Mouse (Mus musculus): ENCODE measurements around the gene Spred1. TPM values are rescaled to one million over a fixed set of nuclear protein-coding genes. Genes with fewer than 3 reads are reported as not detected.

Gene Spred1
- polyA plus RNA-seq (2015; fragmentation: Nextera tagmentation; extraction: Ambion mirVana): 14.4 and 15.1 TPM in 2 replicates

DNA sequence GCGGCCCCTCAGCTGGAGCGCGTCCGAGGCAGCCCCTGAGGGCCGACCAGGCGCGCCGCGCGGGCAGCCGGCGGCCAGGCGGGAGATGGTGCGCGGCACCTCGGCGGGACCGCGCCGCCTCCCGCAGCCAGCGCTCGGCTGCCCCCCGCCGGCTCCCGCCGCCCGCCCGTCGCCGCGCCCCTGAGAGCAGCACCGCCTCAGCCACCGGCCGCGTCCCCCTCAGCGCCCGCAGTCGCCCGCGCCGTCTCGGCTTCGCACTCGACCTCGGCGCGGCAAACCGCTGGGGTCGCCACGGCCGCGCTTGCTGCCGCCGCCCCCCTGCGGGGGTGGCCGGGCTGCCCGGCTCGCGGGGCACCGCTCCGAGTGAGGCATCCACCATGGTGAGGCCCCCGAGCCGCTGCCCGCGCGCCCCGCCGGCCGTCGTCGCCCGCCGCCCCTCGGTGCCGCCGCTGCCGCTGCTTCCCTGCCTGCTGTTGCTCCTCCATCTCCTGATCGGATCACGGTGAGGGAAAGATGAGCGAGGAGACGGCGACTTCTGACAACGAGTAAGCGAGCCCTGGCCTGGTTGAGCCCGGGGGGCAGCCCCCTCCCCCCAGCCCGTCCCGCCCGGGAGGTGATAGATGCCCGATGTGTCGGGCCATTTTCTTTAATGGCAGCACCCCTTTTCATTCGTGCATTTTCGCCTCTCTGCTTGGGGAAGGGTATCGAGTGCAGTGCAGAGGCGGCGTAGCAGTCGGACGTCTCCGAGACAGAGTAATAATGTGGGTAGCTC, at the start of gene Spred1:
Spred1 (plus strand) TSS at position 163 of the 772 bp plus-strand sequence.
- Histone ChIP-seq H3K36me3 (no peaks in the 10 kb centered on the region), H3K9ac (peak within 1 kb of the TSS; percentile 93), H3K4me2 (peak within 1 kb of the TSS; percentile 74), H3K9me3 (no peaks in the 10 kb centered on the region), H3K27me3 (replicated peaks) (no peaks in the 10 kb centered on the region), H3K4me1 (peaks cover 9% of the 10 kb centered on the region; the same call in 1 of the 2 replicates), H3K4me3 (replicated peaks) (peak within 1 kb of the TSS; percentile 94), H3K27ac (peak within 1 kb of the TSS; percentile 99)
- whole genome bisulfite sequencing: under 1% methylated on average over 50 of the region's 99 CpGs
- peak; percentile 25 for ATAC-seq (ENCODE audit: insufficient read depth, low FRiP score, low read depth)

DNA sequence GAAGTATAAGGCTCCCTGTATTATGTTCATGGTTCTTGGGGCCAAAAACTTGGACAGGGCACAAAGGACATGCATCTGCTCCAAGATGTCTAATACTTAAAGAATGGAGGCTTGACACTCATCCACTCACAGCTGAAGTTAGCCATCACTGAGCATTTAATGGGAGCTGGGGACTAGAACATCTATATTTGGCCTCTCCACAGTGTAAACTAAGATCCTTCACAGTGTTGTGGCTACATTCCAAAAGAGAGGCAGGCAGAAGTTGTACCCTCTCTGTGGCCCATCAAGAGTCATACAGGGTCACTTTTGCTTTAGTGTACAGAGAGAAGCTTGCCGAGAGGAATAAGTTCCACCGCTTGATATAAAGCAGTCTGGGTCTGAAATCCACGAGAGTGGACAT, 49.6 kb upstream of the Spred1 start:
- H3K4me1 ChIP-seq: no peaks in the 10 kb centered on the region
- H3K36me3 ChIP-seq: no peaks in the 10 kb centered on the region
- no peak overlapping the region for H3K4me2 ChIP-seq
- H3K9me3 ChIP-seq: no peaks in the 10 kb centered on the region
- no peaks in the 10 kb centered on the region for H3K27me3 ChIP-seq (replicated peaks)
- H3K4me3 ChIP-seq (replicated peaks): no peak overlapping the region
- no peak for ATAC-seq (ENCODE audit: insufficient read depth, low FRiP score, low read depth)
- no peak overlapping the region for H3K27ac ChIP-seq
- WGBS: 77% methylated on average over 3 of the region's 3 CpGs
- no peak overlapping the region for H3K9ac ChIP-seq

DNA sequence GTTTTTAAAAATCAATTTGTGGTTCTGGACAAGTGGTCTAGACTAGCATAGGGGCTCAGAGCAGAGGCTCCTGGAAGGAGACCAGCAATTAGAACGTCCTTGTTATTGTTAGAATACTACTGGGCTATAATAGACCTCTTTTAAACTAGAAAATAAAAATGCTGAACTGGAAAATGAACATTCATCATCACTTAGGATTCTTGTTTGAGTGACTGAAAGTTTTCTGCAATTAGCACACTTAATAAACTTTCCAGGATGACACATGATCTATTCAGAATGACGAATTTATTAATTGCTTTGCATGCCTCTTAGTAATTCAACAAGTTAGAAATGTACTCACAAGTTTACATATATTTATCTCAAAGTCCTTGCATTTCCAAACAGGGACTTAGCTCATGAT, 42.5 kb upstream of the Spred1 start:
- WGBS: 49% methylated on average over 2 of the region's 2 CpGs
- no peak for ATAC-seq (ENCODE audit: insufficient read depth, low FRiP score, low read depth)
- Histone ChIP-seq H3K4me3 (replicated peaks) (no peak overlapping the region), H3K9ac (no peak overlapping the region), H3K36me3 (no peaks in the 10 kb centered on the region), H3K27ac (no peak overlapping the region), H3K4me2 (no peak overlapping the region), H3K9me3 (no peaks in the 10 kb centered on the region), H3K4me1 (no peaks in the 10 kb centered on the region), H3K27me3 (replicated peaks) (no peaks in the 10 kb centered on the region)

DNA sequence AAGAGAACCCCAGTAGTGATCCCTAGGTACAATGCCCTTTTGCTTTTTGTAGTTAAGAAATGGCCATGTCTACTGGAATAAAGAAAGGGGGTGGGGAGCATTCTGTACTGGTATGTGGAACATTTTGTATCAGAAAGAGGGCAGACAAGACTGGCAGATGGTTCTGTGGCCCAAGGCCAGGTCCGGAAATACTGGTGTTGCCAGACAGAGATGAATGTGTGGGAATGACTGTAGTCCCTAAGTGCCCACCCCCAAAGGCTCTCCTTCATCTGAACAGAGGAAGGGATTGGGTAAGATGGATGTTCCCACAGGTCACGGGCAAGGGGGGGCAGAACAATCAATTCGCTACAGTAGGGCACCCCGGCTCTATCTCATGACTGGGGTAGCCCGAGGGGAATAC, 41.6 kb upstream of the Spred1 start:
- ATAC-seq (ENCODE audit: insufficient read depth, low FRiP score, low read depth): no peak
- 83% methylated on average over 5 of the region's 5 CpGs for WGBS

DNA sequence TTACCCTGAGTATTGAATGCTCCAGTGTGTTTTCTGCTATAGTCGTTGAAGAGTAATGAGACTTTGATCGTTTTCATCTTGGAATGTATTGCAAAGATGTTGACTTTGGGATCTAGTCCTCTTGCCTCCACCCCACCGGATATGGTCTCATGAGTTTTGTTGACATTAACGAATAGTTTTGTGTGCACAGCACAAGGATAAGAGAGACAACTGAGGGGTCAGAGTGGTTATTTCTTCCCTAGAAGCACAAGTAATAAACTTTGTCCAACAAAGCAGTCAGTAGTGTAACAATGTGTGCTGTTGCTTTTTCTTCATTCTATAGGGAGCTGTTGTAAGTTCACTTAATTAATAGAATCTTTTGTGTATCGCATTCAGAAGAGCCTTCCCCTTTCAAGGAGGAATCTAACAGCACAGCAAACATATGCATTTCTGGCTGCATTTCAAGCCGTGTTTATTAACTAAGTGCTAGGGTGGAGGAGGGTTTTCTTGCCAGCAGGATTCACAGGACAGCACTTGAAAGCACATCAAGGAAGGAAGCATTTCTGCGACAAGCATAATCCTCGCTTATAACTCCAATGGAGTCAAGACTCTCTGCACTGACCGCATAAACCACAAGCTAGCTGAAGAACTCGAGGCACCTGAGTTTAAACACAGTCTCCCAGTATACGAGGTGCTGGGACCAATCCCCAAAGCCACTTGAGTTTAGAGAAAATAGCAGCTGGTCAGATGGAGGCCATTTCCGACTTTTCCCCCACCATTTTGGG, 35.0 kb upstream of the Spred1 start:
- H3K27me3 ChIP-seq (replicated peaks): no peaks in the 10 kb centered on the region
- no peaks in the 10 kb centered on the region for H3K9me3 ChIP-seq
- H3K36me3 ChIP-seq: no peaks in the 10 kb centered on the region
- peak overlapping the region; percentile 31 for H3K27ac ChIP-seq
- 0 out of 2 replicates have a peak, but pooled peaks cover 3% of the 10 kb centered on the region for H3K4me1 ChIP-seq
- ATAC-seq (ENCODE audit: insufficient read depth, low FRiP score, low read depth): no peak
- no peak overlapping the region for H3K4me2 ChIP-seq
- 42% methylated on average over 12 of the region's 12 CpGs for WGBS
- H3K4me3 ChIP-seq (replicated peaks): no peak overlapping the region
- no peak overlapping the region for H3K9ac ChIP-seq

More for the DNA sequence above, 41.6 kb upstream of the Spred1 start:
- Histone ChIP-seq H3K4me2 (no peak overlapping the region), H3K4me3 (replicated peaks) (no peak overlapping the region), H3K36me3 (no peaks in the 10 kb centered on the region), H3K4me1 (no peaks in the 10 kb centered on the region), H3K27me3 (replicated peaks) (no peaks in the 10 kb centered on the region), H3K9ac (no peak overlapping the region), H3K27ac (no peak overlapping the region), H3K9me3 (no peaks in the 10 kb centered on the region)

DNA sequence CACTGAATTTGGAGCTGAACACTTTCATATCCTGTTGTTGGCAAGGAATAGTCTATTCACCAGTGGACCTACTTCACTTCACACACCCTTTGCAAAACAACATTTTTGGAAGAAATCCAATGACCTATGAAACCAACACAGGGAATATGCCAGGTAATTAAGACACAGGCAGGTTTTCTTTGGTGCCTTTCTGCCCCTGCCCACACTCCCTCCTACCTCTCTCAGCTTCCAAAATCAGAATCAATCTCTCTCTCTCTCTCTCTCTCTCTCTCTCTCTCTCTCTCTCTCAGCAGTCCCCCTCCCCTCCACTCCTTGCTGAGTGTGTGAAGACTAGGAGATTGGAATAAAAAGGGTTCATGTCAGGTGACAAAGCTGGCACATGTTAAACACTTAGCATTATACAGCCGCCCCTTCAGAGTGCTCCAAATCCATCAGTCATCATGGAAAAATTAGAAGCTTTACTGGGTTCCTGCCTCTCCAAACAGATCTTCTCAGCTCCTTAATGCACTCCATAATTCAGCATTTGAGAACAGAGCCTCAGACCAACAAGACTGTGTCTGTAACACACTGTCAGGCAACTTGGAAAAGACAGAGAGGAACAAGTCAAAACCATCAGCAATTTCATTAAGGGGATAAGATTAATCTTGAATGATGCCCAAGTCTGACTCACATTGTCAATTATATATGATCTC, 34.3 kb upstream of the Spred1 start:
- Histone ChIP-seq H3K36me3 (no peaks in the 10 kb centered on the region), H3K27ac (peak overlapping the region; percentile 31), H3K4me1 (0 out of 2 replicates have a peak, but pooled peaks cover 3% of the 10 kb centered on the region), H3K4me3 (replicated peaks) (no peak overlapping the region), H3K27me3 (replicated peaks) (no peaks in the 10 kb centered on the region), H3K9ac (no peak overlapping the region), H3K4me2 (no peak overlapping the region), H3K9me3 (no peaks in the 10 kb centered on the region)
- no peak for ATAC-seq (ENCODE audit: insufficient read depth, low FRiP score, low read depth)
- WGBS: 57% methylated on average over 1 of the region's 1 CpGs

DNA sequence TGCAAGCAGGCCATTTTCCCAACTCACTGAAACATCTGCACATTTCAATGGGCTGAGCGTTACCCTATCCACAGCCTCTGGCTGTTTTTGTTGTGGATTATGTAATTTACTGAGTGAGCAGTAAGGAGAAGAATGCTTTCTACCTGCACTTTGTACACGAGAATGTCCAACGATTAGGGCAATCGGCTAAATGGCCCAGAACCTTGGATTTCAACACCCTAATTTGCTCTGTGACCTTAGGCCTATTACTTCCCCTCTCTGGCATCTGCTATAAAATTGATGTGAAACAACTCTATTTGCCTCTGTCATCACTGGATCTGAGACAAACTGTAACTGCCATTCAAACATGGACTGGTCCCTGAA, 33.7 kb upstream of the Spred1 start:
- Histone ChIP-seq H3K36me3 (no peaks in the 10 kb centered on the region), H3K27me3 (replicated peaks) (no peaks in the 10 kb centered on the region), H3K4me1 (0 out of 2 replicates have a peak, but pooled peaks cover 3% of the 10 kb centered on the region), H3K9ac (no peak overlapping the region), H3K4me2 (no peak overlapping the region), H3K9me3 (no peaks in the 10 kb centered on the region), H3K4me3 (replicated peaks) (no peak overlapping the region), H3K27ac (no peak overlapping the region)
- whole genome bisulfite sequencing: 69% methylated on average over 4 of the region's 4 CpGs
- no peak for ATAC-seq (ENCODE audit: insufficient read depth, low FRiP score, low read depth)

DNA sequence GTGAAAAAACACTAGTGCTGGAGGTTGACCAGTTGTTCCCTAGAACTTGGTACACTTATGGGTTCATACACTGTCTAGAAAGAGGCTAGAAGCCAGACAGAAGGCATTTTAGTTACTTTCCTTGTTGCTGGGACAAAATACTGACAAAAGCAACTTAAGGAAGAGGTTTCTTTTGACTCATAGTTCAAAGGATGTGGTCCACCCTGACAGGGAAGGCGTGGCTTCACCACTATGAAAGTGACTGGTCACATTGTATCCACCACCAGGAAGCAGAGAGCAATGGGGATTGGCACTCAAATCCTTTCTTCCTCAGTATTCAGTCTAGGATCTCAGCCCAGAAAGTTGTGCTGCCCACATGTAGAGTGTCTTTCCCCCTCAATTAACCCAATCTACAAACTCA, 31.7 kb upstream of the Spred1 start:
- Histone ChIP-seq H3K4me3 (replicated peaks) (no peak overlapping the region), H3K36me3 (no peaks in the 10 kb centered on the region), H3K27me3 (replicated peaks) (no peaks in the 10 kb centered on the region), H3K4me1 (0 out of 2 replicates have a peak, but pooled peaks cover 3% of the 10 kb centered on the region), H3K9me3 (no peaks in the 10 kb centered on the region), H3K4me2 (no peak overlapping the region), H3K27ac (no peak overlapping the region), H3K9ac (no peak overlapping the region)
- ATAC-seq (ENCODE audit: insufficient read depth, low FRiP score, low read depth): no peak
- WGBS: 64% methylated on average over 1 of the region's 1 CpGs

DNA sequence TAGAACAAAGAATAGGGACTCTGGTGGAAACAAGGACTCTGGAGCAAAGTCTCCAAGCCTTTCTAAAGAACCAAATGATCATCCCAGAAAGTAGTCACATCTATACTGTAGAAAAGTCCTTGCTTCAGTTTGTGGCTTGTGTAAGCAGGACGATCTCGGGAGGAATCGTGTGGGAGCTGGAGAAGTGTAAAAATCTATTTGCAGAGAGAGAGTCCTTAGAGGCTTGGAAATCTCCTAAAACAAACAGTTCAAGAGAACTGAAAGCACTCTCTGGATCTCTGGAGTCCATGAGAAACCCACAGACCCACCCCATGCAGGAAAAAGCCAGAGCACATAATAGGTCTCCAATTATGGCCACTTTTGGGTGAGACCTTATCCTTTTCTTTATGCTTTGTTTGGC, 31.1 kb upstream of the Spred1 start:
- no peak for ATAC-seq (ENCODE audit: insufficient read depth, low FRiP score, low read depth)
- H3K27ac ChIP-seq: no peak overlapping the region
- no peak overlapping the region for H3K4me2 ChIP-seq
- H3K36me3 ChIP-seq: no peaks in the 10 kb centered on the region
- no peaks in the 10 kb centered on the region for H3K27me3 ChIP-seq (replicated peaks)
- 0 out of 2 replicates have a peak, but pooled peaks cover 3% of the 10 kb centered on the region for H3K4me1 ChIP-seq
- 75% methylated on average over 3 of the region's 3 CpGs for WGBS
- H3K9me3 ChIP-seq: no peaks in the 10 kb centered on the region
- H3K9ac ChIP-seq: no peak overlapping the region
- H3K4me3 ChIP-seq (replicated peaks): no peak overlapping the region

DNA sequence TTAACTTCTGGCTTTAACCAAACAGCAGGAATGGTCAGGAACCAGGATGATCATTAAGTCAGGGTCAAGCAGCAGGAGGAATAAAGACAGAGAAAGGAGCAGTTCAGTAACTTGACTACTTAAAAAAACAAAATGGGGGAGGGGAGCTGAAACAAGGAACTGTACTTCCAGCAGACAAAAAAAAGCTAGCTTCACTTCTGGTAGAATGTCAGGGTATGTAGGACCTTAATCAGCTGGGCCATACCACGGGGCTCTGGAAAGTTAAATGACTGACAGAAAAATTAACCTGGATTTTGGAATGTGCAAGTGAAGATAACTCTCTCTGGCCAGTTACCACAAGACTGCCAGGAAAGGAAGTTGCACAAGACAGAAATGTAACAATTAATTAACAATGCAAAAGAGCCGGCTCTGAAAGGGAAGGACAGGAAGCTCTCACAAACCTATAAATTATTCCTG, 28.2 kb upstream of the Spred1 start:
- no peak for ATAC-seq (ENCODE audit: insufficient read depth, low FRiP score, low read depth)
- H3K27ac ChIP-seq: no peak overlapping the region
- H3K27me3 ChIP-seq (replicated peaks): no peaks in the 10 kb centered on the region
- H3K4me2 ChIP-seq: no peak overlapping the region
- no peak overlapping the region for H3K9ac ChIP-seq
- no peaks in the 10 kb centered on the region for H3K4me1 ChIP-seq
- H3K4me3 ChIP-seq (replicated peaks): no peak overlapping the region
- H3K36me3 ChIP-seq: no peaks in the 10 kb centered on the region
- no peaks in the 10 kb centered on the region for H3K9me3 ChIP-seq
- WGBS: 40% methylated on average over 2 of the region's 2 CpGs

DNA sequence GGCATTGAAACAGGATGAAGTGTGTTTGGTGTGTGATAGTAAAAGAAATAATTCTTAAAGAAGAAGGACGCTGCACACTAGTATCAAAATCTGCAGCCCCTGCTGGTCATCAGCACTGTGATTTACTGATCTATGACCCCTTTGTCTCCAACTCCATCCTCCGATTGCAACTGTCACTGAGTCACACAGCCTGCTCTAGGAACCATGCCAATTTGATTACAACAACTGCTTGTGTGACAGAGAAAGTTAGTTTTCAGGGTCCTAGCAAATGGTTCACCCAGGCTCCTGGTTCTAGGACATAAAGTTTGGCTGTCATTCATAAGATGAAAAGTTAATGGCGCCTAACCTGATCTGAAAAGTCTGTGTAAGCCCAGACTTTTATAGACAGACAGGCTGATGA, 25.7 kb upstream of the Spred1 start:
- no peaks in the 10 kb centered on the region for H3K27me3 ChIP-seq (replicated peaks)
- H3K36me3 ChIP-seq: no peaks in the 10 kb centered on the region
- no peak overlapping the region for H3K27ac ChIP-seq
- ATAC-seq (ENCODE audit: insufficient read depth, low FRiP score, low read depth): no peak
- no peak overlapping the region for H3K4me3 ChIP-seq (replicated peaks)
- 54% methylated on average over 3 of the region's 3 CpGs for WGBS
- no peaks in the 10 kb centered on the region for H3K4me1 ChIP-seq
- no peak overlapping the region for H3K4me2 ChIP-seq
- H3K9me3 ChIP-seq: no peaks in the 10 kb centered on the region
- H3K9ac ChIP-seq: no peak overlapping the region

DNA sequence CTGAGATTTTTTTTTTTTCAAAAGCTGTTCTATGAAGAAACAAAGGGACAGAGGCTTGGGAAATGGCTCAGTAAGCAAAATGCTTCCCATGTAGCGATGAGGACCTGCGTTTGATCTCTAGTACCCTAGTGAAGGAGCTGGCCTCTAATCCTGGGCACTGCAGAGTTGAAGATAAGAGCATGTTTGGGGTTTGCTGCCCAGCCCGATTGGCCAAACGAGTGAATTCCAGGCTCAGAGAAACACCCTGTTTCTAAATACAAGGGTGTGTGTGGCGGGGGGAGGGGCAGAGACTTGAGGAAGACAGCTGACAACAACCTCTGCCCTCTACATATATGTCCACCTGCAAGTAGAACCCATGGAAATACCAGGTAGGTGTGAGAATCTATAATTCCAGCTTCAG, 23.9 kb upstream of the Spred1 start:
- no peak overlapping the region for H3K9ac ChIP-seq
- no peak overlapping the region for H3K4me2 ChIP-seq
- no peaks in the 10 kb centered on the region for H3K4me1 ChIP-seq
- 63% methylated on average over 5 of the region's 5 CpGs for WGBS
- no peak overlapping the region for H3K27ac ChIP-seq
- no peaks in the 10 kb centered on the region for H3K9me3 ChIP-seq
- H3K4me3 ChIP-seq (replicated peaks): no peak overlapping the region
- H3K36me3 ChIP-seq: no peaks in the 10 kb centered on the region
- no peaks in the 10 kb centered on the region for H3K27me3 ChIP-seq (replicated peaks)
- ATAC-seq (ENCODE audit: insufficient read depth, low FRiP score, low read depth): no peak

Measured in stomach, embryonic 15.5 days (tissue).